Mouse (Mus musculus) lung, embryonic 16.5 days (tissue): ENCODE results near the gene Hist1h2bh. TPM values are rescaled to one million over a fixed set of nuclear protein-coding genes. Genes with fewer than 3 reads are reported as not detected.
"Not testable (repeated sequence)": the region's sequence is repeated elsewhere in the genome, so short reads cannot be mapped to it uniquely, and the experiment has no call there.

Experiments
- ATAC-seq: fragments of 200-750 bp; cut with Nextera tagmentation; 2 replicates; pipeline ENCODE4 v1.8.0; 2017; ENCODE audit warnings: low read depth, mild to moderate bottlenecking, moderate library complexity
- H3K27ac ChIP-seq: fragments of 300-500 bp; sonication (generic); 2 replicates; pipeline ENCODE4 v1.5.1; 2014; ENCODE audit warnings: mild to moderate bottlenecking, control low read depth, low read length
- H3K27me3 ChIP-seq: fragments of 300-500 bp; sonication (generic); 2 replicates; pipeline ENCODE4 v1.6.1; 2014; ENCODE audit warnings: low read depth, low read length, mixed read lengths; ENCODE audit not compliant: control insufficient read depth, insufficient read depth
- H3K36me3 ChIP-seq: fragments of 300-500 bp; sonication (generic); 2 replicates; pipeline ENCODE4 v1.6.1; 2014; ENCODE audit warnings: low read length; ENCODE audit not compliant: control insufficient read depth, insufficient read depth
- H3K4me1 ChIP-seq: fragments of 300-500 bp; sonication (generic); replicated peaks from 2 replicates; pipeline ENCODE4 v1.6.1; 2014; ENCODE audit warnings: low read length, mixed read lengths; ENCODE audit not compliant: control insufficient read depth, insufficient read depth
- H3K4me2 ChIP-seq: fragments of 300-500 bp; sonication (generic); 2 replicates; pipeline ENCODE4 v1.6.1; 2014; ENCODE audit warnings: low read depth, low read length, control low read depth
- H3K4me3 ChIP-seq: fragments of 300-500 bp; sonication (generic); 2 replicates; pipeline ENCODE4 v1.5.1; 2014; ENCODE audit warnings: mild to moderate bottlenecking, low read length, control low read depth
- H3K9ac ChIP-seq: fragments of 300-500 bp; sonication (generic); 2 replicates; pipeline ENCODE4 v1.6.1; 2014; ENCODE audit warnings: low read length, control low read depth
- H3K9me3 ChIP-seq: fragments of 300-500 bp; sonication (generic); 2 replicates; pipeline ENCODE4 v1.6.1; 2016; ENCODE audit warnings: low read length; ENCODE audit not compliant: control insufficient read depth
- WGBS: fragments of 180-500 bp; shearing (Covaris S2); extraction: QIAGEN DNeasy Blood & Tissue Kit; methylation state at CpG from one replicate; pipeline ENCODE4 v1.1.7; 2014; 5-methylcytosine and 5-hydroxymethylcytosine counted together
- polyA plus RNA-seq: library from polyadenylated mRNA; unstranded; fragments of >200 nt; fragmentation: Nextera tagmentation; extraction: Ambion mirVana; gene quantifications from 2 replicates; pipeline ENCODE4 v1.2.1, GENCODE M21; 2015

Hist1h2bh gene
- polyA plus RNA-seq, 1 experiment from 2014 or later = 1.3 TPM

GRCm38 (mm10) chr13:23574546-23575170, 31.5 kb upstream of the Hist1h2bh start:
- peak overlapping the region; percentile 53; the same call in 1 of the 2 replicates for H3K9ac ChIP-seq
- peak overlapping the region; percentile 91 for H3K27ac ChIP-seq
- not testable (repeated sequence) for H3K4me1 ChIP-seq, H3K9me3 ChIP-seq, H3K36me3 ChIP-seq, H3K27me3 ChIP-seq
- peak overlapping the region; percentile 55 for H3K4me2 ChIP-seq
- peak; percentile 0; the same call in 1 of the 2 replicates for ATAC-seq
- WGBS = 2% methylated on average over 4 of the region's 39 CpGs
- H3K4me3 ChIP-seq = peak overlapping the region; percentile 37

GRCm38 (mm10) chr13:23573898-23574524, 30.8 kb upstream of the Hist1h2bh start, which contains the start of the genes Hist1h2bf and Hist1h2ad:
Hist1h2bf (minus strand) TSS chr13:23574196.
Hist1h2ad (plus strand) TSS chr13:23574381.
- not testable (repeated sequence) for H3K9me3 ChIP-seq, H3K4me1 ChIP-seq, H3K27me3 ChIP-seq, H3K36me3 ChIP-seq
- Histone ChIP-seq H3K4me3 (peak within 1 kb of the TSS; percentile 52), H3K9ac (peak within 1 kb of the TSS; percentile 70), H3K4me2 (peak within 1 kb of the TSS; percentile 85), H3K27ac (peak within 1 kb of the TSS; percentile 91)
- WGBS = 0% methylated on average over 27 of the region's 42 CpGs
- peak; percentile 89 for ATAC-seq

- H3K9me3 ChIP-seq, H3K27me3 ChIP-seq, H3K36me3 ChIP-seq, H3K4me1 ChIP-seq, ATAC-seq: not testable (repeated sequence)
- Histone ChIP-seq H3K27ac (peak overlapping the region; percentile 91), H3K4me2 (peak overlapping the region; percentile 85), H3K9ac (peak overlapping the region; percentile 70), H3K4me3 (peak overlapping the region; percentile 52)
- 3% methylated on average over 17 of the region's 20 CpGs for WGBS
These were observed 30.1 kb upstream of the Hist1h2bh start for GRCm38 (mm10) chr13:23573034-23573897.

GRCm38 (mm10) chr13:23572218-23573033, 29.2 kb upstream of the Hist1h2bh start:
- ATAC-seq = no peak
- no peaks in the 10 kb centered on the region for H3K36me3 ChIP-seq
- 15% methylated on average over 2 of the region's 2 CpGs for WGBS

GRCm38 (mm10) chr13:23571504-23572217, 28.5 kb upstream of the Hist1h2bh start:
- H3K27me3 ChIP-seq, H3K9me3 ChIP-seq, H3K4me1 ChIP-seq, H3K36me3 ChIP-seq, ATAC-seq: not testable (repeated sequence)
- H3K4me2 ChIP-seq = peak overlapping the region; percentile 85
- 0% methylated on average over 11 of the region's 34 CpGs for WGBS
- H3K4me3 ChIP-seq = peak overlapping the region; percentile 52
- peak overlapping the region; percentile 70 for H3K9ac ChIP-seq
- H3K27ac ChIP-seq = peak overlapping the region; percentile 98

More at GRCm38 (mm10) chr13:23572218-23573033, 29.2 kb upstream of the Hist1h2bh start:
- Histone ChIP-seq H3K4me2 (peak overlapping the region; percentile 85), H3K27me3 (no peaks in the 10 kb centered on the region), H3K4me1 (peaks cover 8% of the 10 kb centered on the region; the same call in 1 of the 2 replicates), H3K4me3 (peak overlapping the region; percentile 52), H3K9ac (peak overlapping the region; percentile 70), H3K27ac (peak overlapping the region; percentile 98), H3K9me3 (no peaks in the 10 kb centered on the region)

GRCm38 (mm10) chr13:23571022-23571503, 27.9 kb upstream of the Hist1h2bh start, which contains the start of the genes Hist1h2ae and Hist1h2bg:
Hist1h2ae (minus strand) TSS chr13:23571220.
Hist1h2bg (plus strand) TSS chr13:23571396.
- Histone ChIP-seq H3K27me3 (no peaks in the 10 kb centered on the region), H3K4me2 (peak within 1 kb of the TSS; percentile 85), H3K4me3 (peak within 1 kb of the TSS; percentile 52), H3K36me3 (no peaks in the 10 kb centered on the region), H3K4me1 (peaks cover 2% of the 10 kb centered on the region; the same call in 1 of the 2 replicates), H3K27ac (peak within 1 kb of the TSS; percentile 98), H3K9me3 (no peaks in the 10 kb centered on the region), H3K9ac (peak within 1 kb of the TSS; percentile 70)
- WGBS = under 1% methylated on average over 18 of the region's 18 CpGs
- ATAC-seq = peak; percentile 89

GRCm38 (mm10) chr13:23570261-23571021, 27.2 kb upstream of the Hist1h2bh start:
- ATAC-seq = peak; percentile 6; the same call in 1 of the 2 replicates
- H3K27me3 ChIP-seq, H3K4me1 ChIP-seq, H3K36me3 ChIP-seq, H3K9me3 ChIP-seq: not testable (repeated sequence)
- WGBS = under 1% methylated on average over 15 of the region's 41 CpGs
- Histone ChIP-seq H3K4me2 (peak overlapping the region; percentile 42), H3K4me3 (peak overlapping the region; percentile 44), H3K9ac (peak overlapping the region; percentile 62), H3K27ac (peak overlapping the region; percentile 98)
